Mouse (Mus musculus) liver, postnatal 0 days (tissue): ENCODE results near the gene Slc4a3.

ENCODE experiments used
- CTCF ChIP-seq: sonication (generic); IDR thresholded peaks from 2 replicates; pipeline ENCODE4 v1.5.1; 2016; ENCODE audit warnings: antibody characterized with exemption, low read depth
- EP300 ChIP-seq: IDR thresholded peaks from 2 replicates; pipeline ENCODE4 v1.6.1; 2016; ENCODE audit warnings: antibody characterized with exemption, low read depth, mild to moderate bottlenecking

- TF ChIP-seq CTCF (no peak), EP300 (no peak)
Observed at GRCm38 (mm10) chr1:75582625-75582956, 36.5 kb downstream of the Slc4a3 start.
